Mouse (Mus musculus): ENCODE results near the gene Erbb4. TPM values are rescaled to one million over a fixed set of nuclear protein-coding genes. Genes with fewer than 3 reads are reported as not detected.

The Erbb4 gene
- polyA plus RNA-seq, 1 experiment, result not detected

GRCm38 (mm10) chr1:68674667-68675066 is 433.2 kb downstream of the Erbb4 start:
- Histone ChIP-seq H3K4me1 (ENCODE audit: control insufficient read depth, insufficient read depth, low read length) (no peaks in the 10 kb centered on the region), H3K27ac (ENCODE audit: insufficient read depth, low read depth, low read length) (no peak overlapping the region), H3K4me3 (ENCODE audit: insufficient read depth, low read length) (no peak overlapping the region)
- no peak for TF ChIP-seq CTCF (IDR thresholded peaks at IDR 0.05; ENCODE audit: low read depth, low read length)
- TF ChIP-seq POLR2A (IDR thresholded peaks at IDR 0.05; ENCODE audit: borderline replicate concordance, low read depth, low read length), result no peak

- no peak overlapping the region for H3K4me3 ChIP-seq (ENCODE audit: insufficient read depth, low read length)
- no peak overlapping the region for H3K27ac ChIP-seq (ENCODE audit: insufficient read depth, low read depth, low read length)
- TF ChIP-seq CTCF (IDR thresholded peaks at IDR 0.05; ENCODE audit: low read depth, low read length) (no peak), POLR2A (IDR thresholded peaks at IDR 0.05; ENCODE audit: borderline replicate concordance, low read depth, low read length) (no peak)
- no peaks in the 10 kb centered on the region for H3K4me1 ChIP-seq (ENCODE audit: control insufficient read depth, insufficient read depth, low read length)
Observed at GRCm38 (mm10) chr1:68666831-68667601, 440.8 kb downstream of the Erbb4 start.

- Histone ChIP-seq H3K4me1 (ENCODE audit: control insufficient read depth, insufficient read depth, low read length) (no peaks in the 10 kb centered on the region), H3K27ac (ENCODE audit: insufficient read depth, low read depth, low read length) (no peak overlapping the region), H3K4me3 (ENCODE audit: insufficient read depth, low read length) (no peak overlapping the region)
- no peak for TF ChIP-seq POLR2A (IDR thresholded peaks at IDR 0.05; ENCODE audit: borderline replicate concordance, low read depth, low read length)
Observed at GRCm38 (mm10) chr1:68590475-68590874, 517.4 kb downstream of the Erbb4 start.

GRCm38 (mm10) chr1:68573851-68574540 is 533.9 kb downstream of the Erbb4 start:
- no peak overlapping the region for H3K27ac ChIP-seq (ENCODE audit: insufficient read depth, low read depth, low read length)
- H3K4me1 ChIP-seq (ENCODE audit: control insufficient read depth, insufficient read depth, low read length), result no peaks in the 10 kb centered on the region
- no peak overlapping the region for H3K4me3 ChIP-seq (ENCODE audit: insufficient read depth, low read length)
- TF ChIP-seq CTCF (IDR thresholded peaks at IDR 0.05; ENCODE audit: low read depth, low read length) (no peak), POLR2A (IDR thresholded peaks at IDR 0.05; ENCODE audit: borderline replicate concordance, low read depth, low read length) (no peak)

- TF ChIP-seq POLR2A (IDR thresholded peaks at IDR 0.05; ENCODE audit: borderline replicate concordance, low read depth, low read length) (no peak), CTCF (IDR thresholded peaks at IDR 0.05; ENCODE audit: low read depth, low read length) (no peak)
- H3K4me1 ChIP-seq (ENCODE audit: control insufficient read depth, insufficient read depth, low read length), result no peaks in the 10 kb centered on the region
- no peak overlapping the region for H3K4me3 ChIP-seq (ENCODE audit: insufficient read depth, low read length)
- no peak overlapping the region for H3K27ac ChIP-seq (ENCODE audit: insufficient read depth, low read depth, low read length)
Observed at GRCm38 (mm10) chr1:68570924-68571323, 536.9 kb downstream of the Erbb4 start.

- Histone ChIP-seq H3K27ac (ENCODE audit: insufficient read depth, low read depth, low read length) (no peak overlapping the region), H3K4me1 (ENCODE audit: control insufficient read depth, insufficient read depth, low read length) (no peaks in the 10 kb centered on the region)
Observed at GRCm38 (mm10) chr1:68542942-68543341, 564.9 kb downstream of the Erbb4 start.

GRCm38 (mm10) chr1:68517820-68518219 is 590.0 kb downstream of the Erbb4 start:
- no peak overlapping the region for H3K4me3 ChIP-seq (ENCODE audit: insufficient read depth, low read length)
- H3K27ac ChIP-seq (ENCODE audit: insufficient read depth, low read depth, low read length), result no peak overlapping the region
- no peaks in the 10 kb centered on the region for H3K4me1 ChIP-seq (ENCODE audit: control insufficient read depth, insufficient read depth, low read length)
- no peak for TF ChIP-seq POLR2A (IDR thresholded peaks at IDR 0.05; ENCODE audit: borderline replicate concordance, low read depth, low read length)

More at GRCm38 (mm10) chr1:68542942-68543341, 564.9 kb downstream of the Erbb4 start:
- TF ChIP-seq POLR2A (IDR thresholded peaks at IDR 0.05; ENCODE audit: borderline replicate concordance, low read depth, low read length) (no peak), CTCF (IDR thresholded peaks at IDR 0.05; ENCODE audit: low read depth, low read length) (no peak)
- H3K4me3 ChIP-seq (ENCODE audit: insufficient read depth, low read length), result no peak overlapping the region

- no peak for TF ChIP-seq CTCF (IDR thresholded peaks at IDR 0.05; ENCODE audit: low read depth, low read length)
- no peak for TF ChIP-seq POLR2A (IDR thresholded peaks at IDR 0.05; ENCODE audit: borderline replicate concordance, low read depth, low read length)
- Histone ChIP-seq H3K27ac (ENCODE audit: insufficient read depth, low read depth, low read length) (no peak overlapping the region), H3K4me1 (ENCODE audit: control insufficient read depth, insufficient read depth, low read length) (no peaks in the 10 kb centered on the region), H3K4me3 (ENCODE audit: insufficient read depth, low read length) (no peak overlapping the region)
Observed at GRCm38 (mm10) chr1:68503873-68504272, 604.0 kb downstream of the Erbb4 start.

- Histone ChIP-seq H3K27ac (ENCODE audit: insufficient read depth, low read depth, low read length) (no peak overlapping the region), H3K4me3 (ENCODE audit: insufficient read depth, low read length) (no peak overlapping the region), H3K4me1 (ENCODE audit: control insufficient read depth, insufficient read depth, low read length) (no peaks in the 10 kb centered on the region)
- no peak for TF ChIP-seq CTCF (IDR thresholded peaks at IDR 0.05; ENCODE audit: low read depth, low read length)
Observed at GRCm38 (mm10) chr1:68501561-68501960, 606.3 kb downstream of the Erbb4 start.

GRCm38 (mm10) chr1:68466390-68466960 is 641.4 kb downstream of the Erbb4 start:
- TF ChIP-seq POLR2A (IDR thresholded peaks at IDR 0.05; ENCODE audit: borderline replicate concordance, low read depth, low read length) (no peak), CTCF (IDR thresholded peaks at IDR 0.05; ENCODE audit: low read depth, low read length) (no peak)
- H3K4me3 ChIP-seq (ENCODE audit: insufficient read depth, low read length), result no peak overlapping the region
- H3K27ac ChIP-seq (ENCODE audit: insufficient read depth, low read depth, low read length), result no peak overlapping the region
- no peaks in the 10 kb centered on the region for H3K4me1 ChIP-seq (ENCODE audit: control insufficient read depth, insufficient read depth, low read length)
